Mouse (Mus musculus) hindbrain, embryonic 12.5 days (tissue): ENCODE data around the gene Cars. TPM values are rescaled to one million over a fixed set of nuclear protein-coding genes. Genes with fewer than 3 reads are reported as not detected.

Source experiments
- ATAC-seq: fragments of 200-750 bp; cut with Nextera tagmentation; 2 replicates; pipeline ENCODE4 v1.8.0; 2017; ENCODE audit warnings: moderate TSS enrichment; ENCODE audit not compliant: low FRiP score
- H3K27ac ChIP-seq: fragments of 300-500 bp; sonication (generic); 2 replicates; pipeline ENCODE4 v1.5.1; 2016; ENCODE audit warnings: mild to moderate bottlenecking
- H3K27me3 ChIP-seq: fragments of 300-500 bp; sonication (generic); 2 replicates; pipeline ENCODE4 v1.6.1; 2016; ENCODE audit warnings: mild to moderate bottlenecking
- H3K36me3 ChIP-seq: fragments of 300-500 bp; sonication (generic); 2 replicates; pipeline ENCODE4 v1.6.1; 2016; ENCODE audit warnings: mild to moderate bottlenecking
- H3K4me1 ChIP-seq: fragments of 300-500 bp; sonication (generic); 2 replicates; pipeline ENCODE4 v1.6.1; 2016
- H3K4me2 ChIP-seq: fragments of 300-500 bp; sonication (generic); replicated peaks from 2 replicates; pipeline ENCODE4 v1.6.1; 2016; ENCODE audit warnings: mild to moderate bottlenecking
- H3K4me3 ChIP-seq: fragments of 300-500 bp; sonication (generic); 2 replicates; pipeline ENCODE4 v1.5.1; 2016; ENCODE audit warnings: mild to moderate bottlenecking
- H3K9ac ChIP-seq: fragments of 300-500 bp; sonication (generic); 2 replicates; pipeline ENCODE4 v1.6.1; 2016; ENCODE audit warnings: mild to moderate bottlenecking, moderate library complexity
- H3K9me3 ChIP-seq: fragments of 300-500 bp; sonication (generic); replicated peaks from 2 replicates; pipeline ENCODE4 v1.6.1; 2016; ENCODE audit warnings: mild to moderate bottlenecking
- WGBS: fragments of 180-500 bp; shearing (Covaris S2); methylation state at CpG from one replicate; pipeline ENCODE4 v1.1.7; 2016; 5-methylcytosine and 5-hydroxymethylcytosine counted together
- polyA plus RNA-seq: library from polyadenylated mRNA; unstranded; fragments of >200 nt; fragmentation: Nextera tagmentation; extraction: Ambion mirVana; gene quantifications from 2 replicates; pipeline ENCODE4 v1.2.1, GENCODE M21; 2016

Cars gene
- polyA plus RNA-seq, 1 experiment from 2014 or later, result 57.1 TPM

DNA sequence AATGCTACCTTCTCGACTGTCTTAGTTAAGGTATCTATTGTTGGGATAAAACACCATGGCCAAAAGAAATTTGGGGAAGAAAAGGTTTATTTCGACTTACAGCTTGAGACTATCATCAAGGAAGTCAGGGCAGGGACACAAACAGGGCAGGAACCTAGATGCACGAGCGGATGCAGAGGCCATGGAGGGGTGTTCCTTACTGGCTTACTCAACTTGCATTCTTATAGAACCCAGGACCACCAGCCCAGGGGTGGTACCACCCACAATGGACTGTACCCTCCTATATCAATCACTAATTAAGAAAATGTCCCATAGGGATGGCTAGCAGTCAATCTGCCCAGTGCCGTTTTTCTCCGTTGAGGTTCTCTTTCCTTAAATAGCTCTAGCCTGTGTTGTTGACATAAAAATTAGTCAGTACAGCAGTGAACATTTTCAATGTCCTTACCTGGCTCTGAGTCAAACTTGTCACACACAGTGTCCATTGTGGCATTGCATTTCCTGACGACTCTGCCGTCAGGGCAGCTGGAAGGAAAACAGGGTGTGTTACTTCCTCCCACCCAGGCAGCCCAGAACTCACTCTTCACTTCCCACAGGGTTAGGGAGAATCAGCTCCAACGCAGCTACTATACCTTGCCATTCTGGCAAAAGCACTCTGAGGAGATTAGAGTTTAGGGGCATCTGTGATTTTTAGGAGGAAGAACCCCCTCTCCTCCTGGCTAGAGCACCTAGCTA, 14.7 kb upstream of the Cars start:
- Histone ChIP-seq H3K36me3 (no peaks in the 10 kb centered on the region), H3K4me3 (no peak overlapping the region), H3K4me1 (no peaks in the 10 kb centered on the region), H3K4me2 (no peak overlapping the region), H3K9ac (no peak overlapping the region), H3K27ac (no peak overlapping the region), H3K27me3 (no peaks in the 10 kb centered on the region), H3K9me3 (no peaks in the 10 kb centered on the region)
- 74% methylated on average over 9 of the region's 9 CpGs for WGBS
- ATAC-seq, result no peak

DNA sequence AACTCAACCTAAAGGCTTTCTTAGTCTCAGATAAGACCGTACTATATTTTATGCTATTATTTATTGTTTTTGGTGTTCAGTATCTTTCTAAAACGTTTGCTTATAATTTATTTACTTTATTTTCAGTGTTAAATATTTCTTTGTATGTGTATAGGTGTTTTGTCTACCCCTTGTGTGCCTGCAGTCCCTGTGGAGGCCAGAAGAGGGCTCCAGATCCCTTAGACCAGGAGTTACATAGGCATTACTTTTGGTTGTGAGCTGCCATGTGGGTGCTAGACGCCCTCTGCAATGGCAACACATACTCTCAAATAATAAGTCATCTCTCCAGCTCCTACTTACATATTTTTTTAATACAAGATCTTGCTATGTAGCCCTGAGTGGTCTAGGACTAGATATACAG, 12.3 kb upstream of the Cars start:
- Histone ChIP-seq H3K9ac (no peak overlapping the region), H3K27me3 (no peaks in the 10 kb centered on the region), H3K4me1 (no peaks in the 10 kb centered on the region), H3K4me2 (no peak overlapping the region), H3K9me3 (no peaks in the 10 kb centered on the region), H3K4me3 (no peak overlapping the region), H3K36me3 (no peaks in the 10 kb centered on the region), H3K27ac (no peak overlapping the region)
- WGBS, result 55% methylated on average over 3 of the region's 3 CpGs
- ATAC-seq, result no peak

DNA sequence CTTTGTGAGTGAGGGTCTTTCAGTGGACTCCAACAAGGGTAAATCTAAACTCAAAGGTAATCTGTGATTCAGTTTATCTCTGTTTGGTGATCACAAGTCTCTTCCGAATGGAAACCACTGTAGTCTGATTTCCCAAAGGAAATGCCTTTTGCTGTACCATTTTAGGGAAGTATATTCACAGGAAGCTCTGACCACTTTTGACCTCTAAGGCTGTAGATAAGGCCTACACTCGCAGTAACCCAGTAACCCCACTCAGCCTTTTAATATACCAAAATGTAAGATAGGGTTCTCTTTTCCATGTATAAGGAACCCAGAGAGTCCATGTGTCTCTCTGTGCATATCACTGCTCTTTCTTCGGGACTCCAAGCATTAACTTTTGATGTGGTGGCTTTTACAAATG, 5.4 kb upstream of the Cars start:
- 88% methylated on average over 3 of the region's 3 CpGs for WGBS
- no peak overlapping the region for H3K27ac ChIP-seq
- no peaks in the 10 kb centered on the region for H3K4me1 ChIP-seq
- no peaks in the 10 kb centered on the region for H3K9me3 ChIP-seq
- no peaks in the 10 kb centered on the region for H3K27me3 ChIP-seq
- no peak overlapping the region for H3K9ac ChIP-seq
- no peaks in the 10 kb centered on the region for H3K36me3 ChIP-seq
- H3K4me2 ChIP-seq, result no peak overlapping the region
- H3K4me3 ChIP-seq, result no peak overlapping the region
- ATAC-seq, result no peak

DNA sequence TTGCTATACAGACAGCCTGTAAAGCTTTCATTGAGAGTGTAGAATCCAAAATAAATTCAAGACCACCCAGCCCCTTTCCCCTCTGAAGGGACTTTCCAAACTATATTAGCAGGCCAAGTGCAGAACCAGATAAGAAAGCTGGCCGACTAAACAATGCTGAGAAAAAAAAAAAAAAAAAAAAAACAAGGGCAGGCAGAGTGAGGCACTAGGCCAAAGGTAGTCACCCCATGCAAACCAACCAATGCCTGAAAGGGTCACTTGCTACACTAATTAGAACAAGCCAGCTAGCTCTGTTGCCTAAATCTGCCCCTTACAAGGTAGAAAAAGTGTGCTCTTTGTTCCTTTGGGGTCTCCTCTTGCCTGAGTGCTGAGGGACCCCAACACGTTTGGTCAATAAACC, 5.0 kb upstream of the Cars start:
- WGBS, result 72% methylated on average over 2 of the region's 2 CpGs
- no peaks in the 10 kb centered on the region for H3K36me3 ChIP-seq
- no peak overlapping the region for H3K9ac ChIP-seq
- no peaks in the 10 kb centered on the region for H3K4me1 ChIP-seq
- no peak overlapping the region for H3K27ac ChIP-seq
- no peak overlapping the region for H3K4me3 ChIP-seq
- no peak overlapping the region for H3K4me2 ChIP-seq
- no peak for ATAC-seq
- no peaks in the 10 kb centered on the region for H3K27me3 ChIP-seq
- H3K9me3 ChIP-seq, result no peaks in the 10 kb centered on the region

DNA sequence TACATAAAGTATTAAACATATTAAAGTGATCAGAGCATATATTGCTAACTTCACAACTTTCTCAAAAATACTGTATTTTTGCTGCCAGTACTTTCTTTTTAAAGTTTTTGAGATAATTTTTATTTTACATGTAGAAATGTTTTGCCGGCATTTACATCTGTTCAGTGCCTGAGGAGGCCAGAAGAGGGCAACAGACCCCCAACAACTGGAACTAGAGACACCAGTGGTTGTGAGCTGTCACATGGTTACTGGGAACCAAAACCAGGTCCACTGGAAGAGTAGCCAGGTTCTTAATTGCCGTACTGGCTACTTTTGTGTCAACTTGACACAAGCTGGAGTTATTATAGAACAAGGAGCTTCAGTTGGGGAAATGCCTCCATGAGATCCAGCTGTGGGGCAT, 1.8 kb upstream of the Cars start:
- ATAC-seq, result no peak
- Histone ChIP-seq H3K4me2 (no peak overlapping the region), H3K27ac (no peak overlapping the region), H3K27me3 (no peaks in the 10 kb centered on the region), H3K9me3 (no peaks in the 10 kb centered on the region), H3K4me1 (peaks cover 14% of the 10 kb centered on the region), H3K9ac (no peak overlapping the region), H3K36me3 (0 out of 2 replicates have a peak, but pooled peaks cover 4% of the 10 kb centered on the region), H3K4me3 (no peak overlapping the region)
- 81% methylated on average over 2 of the region's 2 CpGs for WGBS

DNA sequence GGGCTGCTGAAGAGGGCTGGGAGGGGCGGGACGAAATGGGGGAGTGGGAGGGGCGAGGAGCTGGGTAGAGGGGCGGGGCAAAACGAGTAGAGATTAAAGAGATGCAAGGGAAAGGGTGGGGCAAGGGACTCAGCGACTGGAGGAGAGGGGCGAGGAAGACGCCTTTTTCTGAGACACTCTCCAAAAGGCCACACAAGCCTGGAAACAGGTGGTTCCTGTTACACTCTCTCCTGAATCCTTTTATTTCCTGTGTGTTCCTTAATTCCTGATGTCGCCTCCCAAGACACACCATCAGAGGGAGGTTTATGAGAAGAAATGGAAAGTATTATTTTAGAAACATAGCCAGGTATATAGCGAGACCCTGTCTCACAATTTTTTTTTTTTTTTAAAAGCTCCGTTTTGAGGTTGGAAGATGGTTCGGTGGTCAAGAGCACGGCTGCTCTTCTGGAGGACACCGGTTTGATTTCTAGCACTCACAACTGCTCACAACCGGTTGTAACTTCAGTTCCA, 396 bp upstream of the Cars start:
- Histone ChIP-seq H3K9me3 (no peaks in the 10 kb centered on the region), H3K27me3 (no peaks in the 10 kb centered on the region), H3K4me2 (peak overlapping the region; percentile 77), H3K27ac (no peak overlapping the region), H3K4me3 (peak overlapping the region; percentile 75), H3K4me1 (peaks cover 14% of the 10 kb centered on the region), H3K9ac (peak overlapping the region; percentile 33), H3K36me3 (0 out of 2 replicates have a peak, but pooled peaks cover 8% of the 10 kb centered on the region)
- WGBS, result 9% methylated on average over 15 of the region's 15 CpGs
- ATAC-seq, result no peak

DNA sequence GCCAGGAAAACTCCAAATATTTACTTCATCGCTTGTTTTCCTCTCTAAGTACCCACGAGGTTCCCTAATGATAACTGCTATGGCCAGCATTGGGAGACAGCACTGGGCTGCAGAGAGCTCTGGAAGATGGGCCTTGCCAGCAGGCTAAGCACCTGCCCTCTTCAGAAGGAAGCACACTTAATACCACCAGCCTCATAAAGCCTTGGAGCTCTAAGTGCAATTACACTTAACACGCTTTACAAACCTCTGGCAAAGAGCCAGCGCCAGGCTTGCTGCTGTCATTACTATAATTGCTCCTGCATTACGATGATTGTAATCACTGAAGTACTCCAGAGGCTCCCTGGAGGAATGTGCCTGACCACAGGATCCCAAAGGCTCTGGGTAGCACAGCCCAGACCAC, 5.0 kb downstream of the Cars start:
- no peak for ATAC-seq
- Histone ChIP-seq H3K4me2 (no peak overlapping the region), H3K9ac (no peak overlapping the region), H3K9me3 (no peaks in the 10 kb centered on the region), H3K4me3 (no peak overlapping the region), H3K27ac (no peak overlapping the region), H3K4me1 (peaks cover 14% of the 10 kb centered on the region), H3K36me3 (peaks cover 39% of the 10 kb centered on the region), H3K27me3 (no peaks in the 10 kb centered on the region)
- WGBS, result 84% methylated on average over 5 of the region's 5 CpGs

DNA sequence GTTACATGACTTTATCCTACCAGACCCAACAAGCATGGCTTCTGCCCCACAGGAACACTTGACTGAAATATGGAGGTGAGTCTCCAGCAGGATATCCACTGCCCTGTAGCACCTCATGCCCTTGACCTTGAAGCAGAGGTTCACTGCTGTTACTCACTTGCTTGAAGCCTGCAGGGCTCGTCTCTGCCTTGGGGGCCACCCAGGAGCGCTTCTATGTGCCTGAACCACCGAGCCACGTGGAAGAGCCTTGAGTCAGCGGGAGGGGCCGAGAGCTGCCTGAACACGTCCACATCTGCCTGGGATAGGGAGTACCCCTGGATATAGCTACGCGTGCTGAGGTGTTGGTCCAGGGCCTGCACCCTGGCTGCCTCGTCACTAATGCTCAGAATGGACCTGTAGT, 7.6 kb downstream of the Cars start:
- H3K36me3 ChIP-seq, result peaks cover 55% of the 10 kb centered on the region
- 89% methylated on average over 10 of the region's 10 CpGs for WGBS
- H3K4me2 ChIP-seq, result no peak overlapping the region
- H3K9me3 ChIP-seq, result no peaks in the 10 kb centered on the region
- H3K4me3 ChIP-seq, result no peak overlapping the region
- H3K9ac ChIP-seq, result no peak overlapping the region
- no peak for ATAC-seq
- no peaks in the 10 kb centered on the region for H3K4me1 ChIP-seq
- H3K27ac ChIP-seq, result no peak overlapping the region
- no peaks in the 10 kb centered on the region for H3K27me3 ChIP-seq

DNA sequence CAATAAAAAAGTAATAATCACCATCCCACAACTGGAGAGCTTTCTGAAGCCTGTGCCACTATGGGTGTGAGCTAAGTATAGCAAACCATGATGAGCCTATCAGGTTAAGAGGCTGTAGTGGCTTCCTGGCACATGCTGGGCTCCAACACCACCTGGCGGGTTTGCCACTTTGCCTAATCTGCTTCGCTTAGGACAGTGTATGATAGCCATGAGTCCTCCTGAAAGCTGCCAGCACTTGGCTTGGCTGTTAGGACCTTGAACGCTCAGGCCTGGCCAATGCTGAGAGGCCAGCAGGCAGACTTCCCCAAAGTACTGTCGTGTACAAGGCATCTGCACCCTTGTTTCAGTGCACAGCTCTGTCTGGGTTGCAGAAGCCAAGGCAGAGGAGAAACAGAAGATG, 11.9 kb downstream of the Cars start:
- Histone ChIP-seq H3K36me3 (peaks cover 89% of the 10 kb centered on the region), H3K4me1 (no peaks in the 10 kb centered on the region), H3K27ac (no peak overlapping the region), H3K9ac (no peak overlapping the region), H3K4me2 (no peak overlapping the region), H3K27me3 (no peaks in the 10 kb centered on the region), H3K9me3 (no peaks in the 10 kb centered on the region), H3K4me3 (no peak overlapping the region)
- WGBS, result 90% methylated on average over 4 of the region's 4 CpGs
- ATAC-seq, result no peak

DNA sequence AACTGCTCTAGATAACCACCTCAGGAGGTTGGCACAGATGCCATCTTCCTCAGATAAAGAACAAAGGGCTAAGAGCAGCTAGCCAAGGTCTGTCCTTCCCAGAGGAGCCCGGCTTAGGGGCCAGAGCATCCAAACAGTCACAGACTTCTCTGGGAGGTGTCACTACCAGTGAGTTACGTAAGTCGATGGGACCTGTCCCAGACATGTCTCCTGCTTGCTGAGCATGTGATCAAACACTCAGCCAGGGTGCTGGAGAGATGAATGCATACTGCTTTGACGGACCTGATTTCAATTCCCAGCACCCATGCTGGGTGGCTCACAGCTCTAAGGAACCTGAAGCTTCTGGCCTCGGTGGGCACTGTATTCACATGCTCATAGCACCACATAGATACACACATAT, 12.3 kb downstream of the Cars start:
- H3K27ac ChIP-seq, result no peak overlapping the region
- no peak for ATAC-seq
- no peaks in the 10 kb centered on the region for H3K27me3 ChIP-seq
- WGBS, result 90% methylated on average over 5 of the region's 5 CpGs
- no peaks in the 10 kb centered on the region for H3K4me1 ChIP-seq
- H3K4me2 ChIP-seq, result no peak overlapping the region
- H3K36me3 ChIP-seq, result peaks cover 89% of the 10 kb centered on the region
- H3K9ac ChIP-seq, result no peak overlapping the region
- no peaks in the 10 kb centered on the region for H3K9me3 ChIP-seq
- no peak overlapping the region for H3K4me3 ChIP-seq

DNA sequence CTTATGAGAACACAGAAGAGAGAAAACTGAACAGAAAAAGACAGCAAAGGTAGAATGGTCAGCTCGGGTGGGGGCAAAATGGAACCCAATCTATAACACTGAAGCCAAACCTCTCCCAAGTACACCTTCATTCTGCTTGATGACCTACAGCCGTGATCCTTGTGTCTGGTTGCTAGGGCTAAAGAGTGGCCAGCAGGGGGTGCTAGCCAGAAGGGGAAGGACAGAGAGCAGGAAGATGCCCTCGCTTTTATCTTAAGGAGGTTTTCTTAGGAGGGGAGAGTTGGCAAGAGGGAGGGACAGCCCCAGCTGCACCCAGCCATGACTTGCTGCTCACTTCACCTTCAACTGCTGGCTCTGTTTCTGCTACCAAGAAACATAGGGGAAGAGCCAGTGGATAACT, 15.9 kb downstream of the Cars start:
- 37% methylated on average over 3 of the region's 3 CpGs for WGBS
- peaks cover 88% of the 10 kb centered on the region for H3K36me3 ChIP-seq
- H3K9ac ChIP-seq, result no peak overlapping the region
- H3K27ac ChIP-seq, result no peak overlapping the region
- H3K27me3 ChIP-seq, result no peaks in the 10 kb centered on the region
- no peak overlapping the region for H3K4me2 ChIP-seq
- ATAC-seq, result no peak
- H3K9me3 ChIP-seq, result no peaks in the 10 kb centered on the region
- no peak overlapping the region for H3K4me3 ChIP-seq
- no peaks in the 10 kb centered on the region for H3K4me1 ChIP-seq

DNA sequence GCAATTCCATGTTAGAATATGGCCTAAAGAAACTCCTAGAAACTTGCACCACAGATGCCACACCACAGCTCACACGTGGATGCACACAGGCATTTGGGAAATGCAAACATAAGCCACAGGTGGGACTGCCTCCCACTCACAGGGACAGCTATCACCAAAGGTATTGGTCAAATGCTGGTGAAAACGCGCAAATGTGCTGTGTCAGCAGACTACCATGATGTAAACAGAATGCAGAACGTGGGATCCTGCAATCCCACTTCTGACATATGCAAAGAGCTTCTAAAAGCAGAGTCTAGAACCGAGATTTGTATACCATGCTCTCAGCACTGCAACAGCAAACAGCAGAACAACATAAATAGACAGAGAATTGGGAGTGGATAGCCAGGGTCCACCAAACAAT, 16.9 kb downstream of the Cars start:
- no peak overlapping the region for H3K4me2 ChIP-seq
- no peak overlapping the region for H3K4me3 ChIP-seq
- ATAC-seq, result no peak
- H3K27ac ChIP-seq, result no peak overlapping the region
- peaks cover 88% of the 10 kb centered on the region for H3K36me3 ChIP-seq
- H3K27me3 ChIP-seq, result no peaks in the 10 kb centered on the region
- no peak overlapping the region for H3K9ac ChIP-seq
- no peaks in the 10 kb centered on the region for H3K4me1 ChIP-seq
- H3K9me3 ChIP-seq, result no peaks in the 10 kb centered on the region
- 92% methylated on average over 5 of the region's 5 CpGs for WGBS

DNA sequence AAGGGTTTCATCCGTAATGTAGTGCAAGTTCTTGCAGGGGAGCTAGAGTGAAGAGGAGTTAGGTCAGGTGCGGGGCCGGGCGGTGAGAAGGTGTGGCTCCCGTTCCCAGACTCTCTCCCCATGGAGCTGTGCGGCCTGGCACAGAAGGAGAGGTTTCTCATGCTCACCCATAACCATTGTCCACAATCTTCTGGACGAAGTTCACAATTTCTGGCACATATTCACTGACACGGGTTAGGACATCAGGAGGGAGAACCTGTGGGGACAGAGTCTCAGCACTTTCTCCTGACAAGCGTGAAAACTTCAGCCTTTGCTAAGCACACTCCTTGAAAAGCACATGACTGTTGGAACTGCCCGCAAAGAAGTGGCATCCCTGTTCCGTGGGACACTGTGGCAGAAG, 24.1 kb downstream of the Cars start:
- no peak overlapping the region for H3K4me2 ChIP-seq

More for the DNA sequence above, 24.1 kb downstream of the Cars start:
- Histone ChIP-seq H3K9ac (no peak overlapping the region), H3K4me1 (no peaks in the 10 kb centered on the region), H3K27me3 (no peaks in the 10 kb centered on the region), H3K27ac (no peak overlapping the region), H3K4me3 (no peak overlapping the region), H3K36me3 (peaks cover 93% of the 10 kb centered on the region), H3K9me3 (no peaks in the 10 kb centered on the region)
- 97% methylated on average over 11 of the region's 11 CpGs for WGBS
- ATAC-seq, result no peak
